Mouse (Mus musculus) MN1 (cell line): Measurements from ENCODE around the gene Gm3667.
"Not testable (repeated sequence)": the region's sequence is repeated elsewhere in the genome, so short reads cannot be mapped to it uniquely, and the experiment has no call there.

Experiments used
- DNase-seq: peaks from one replicate; pipeline ENCODE4 v3.0.0-alpha.2; 2016; ENCODE audit warnings: low spot score

Gm3667 gene

DNA sequence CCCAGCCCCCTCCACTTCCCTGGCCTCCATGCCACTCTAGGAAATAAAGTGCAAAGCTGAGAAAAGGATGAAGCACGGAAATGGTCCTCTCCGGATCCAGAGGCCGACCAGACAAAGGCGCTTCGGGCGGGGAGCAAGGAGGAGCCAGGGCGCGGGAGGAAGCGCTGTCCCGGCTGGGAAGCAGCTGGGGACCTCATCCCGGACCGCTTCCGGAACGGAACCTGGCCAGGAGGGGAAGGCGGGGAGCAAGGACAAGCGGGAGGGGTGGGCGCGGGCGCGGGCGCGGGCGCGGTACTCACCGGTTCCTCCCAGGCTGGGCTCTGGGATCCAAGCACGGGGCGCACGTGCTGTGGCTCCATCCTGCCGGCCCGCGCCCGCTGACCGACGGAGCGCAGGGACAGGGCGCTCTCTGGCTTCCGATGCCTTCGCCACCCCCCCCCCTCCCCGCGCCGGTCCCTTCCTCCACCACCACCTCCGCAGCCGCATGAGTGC lies at the start of gene Gm3667:
TSS of gene Gm3667 (minus strand) at position 442 of the 492 bp plus-strand sequence.
- DNase-seq, result not testable (repeated sequence)

DNA sequence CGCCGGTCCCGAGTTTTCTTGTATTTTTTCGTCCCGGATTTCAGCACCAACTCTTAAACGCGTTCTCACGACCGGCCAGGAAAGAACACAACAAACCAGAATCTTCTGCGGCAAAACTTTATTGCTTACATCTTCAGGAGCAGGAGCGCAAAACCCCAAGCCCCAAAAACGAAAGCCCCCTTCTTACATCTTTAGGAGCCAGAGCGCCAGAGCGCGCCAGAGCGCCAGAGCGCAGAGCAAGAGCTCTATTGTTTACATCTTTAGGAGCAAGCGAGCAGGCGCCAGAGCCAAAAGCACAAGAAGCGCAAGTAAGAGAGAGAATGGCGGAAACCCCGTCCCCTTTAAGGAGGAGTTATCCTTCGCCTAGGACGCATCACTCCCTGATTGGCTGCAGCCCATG lies 10.1 kb upstream of the Gm3667 start:
- not testable (repeated sequence) for DNase-seq

DNA sequence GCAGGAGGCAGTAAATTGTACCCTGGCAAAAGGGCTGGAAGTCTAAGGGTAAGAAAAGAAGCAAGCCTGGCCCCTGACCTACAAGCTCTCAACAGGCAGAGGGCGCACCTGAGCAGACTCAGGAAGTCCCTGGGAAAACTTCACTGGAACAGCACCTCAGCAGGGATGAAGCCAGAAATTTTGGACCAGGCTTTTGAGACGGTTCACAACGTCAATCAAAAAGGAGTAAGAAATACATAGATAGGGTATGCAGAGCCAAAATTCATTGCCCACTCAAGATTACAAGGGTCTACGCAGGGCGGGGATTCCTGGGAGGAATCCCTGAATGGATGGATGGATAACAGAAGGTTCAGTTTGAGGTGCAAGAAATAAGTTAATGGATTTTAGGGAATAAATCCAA lies 951 bp downstream of the Gm3667 start:
- not testable (repeated sequence) for DNase-seq

DNA sequence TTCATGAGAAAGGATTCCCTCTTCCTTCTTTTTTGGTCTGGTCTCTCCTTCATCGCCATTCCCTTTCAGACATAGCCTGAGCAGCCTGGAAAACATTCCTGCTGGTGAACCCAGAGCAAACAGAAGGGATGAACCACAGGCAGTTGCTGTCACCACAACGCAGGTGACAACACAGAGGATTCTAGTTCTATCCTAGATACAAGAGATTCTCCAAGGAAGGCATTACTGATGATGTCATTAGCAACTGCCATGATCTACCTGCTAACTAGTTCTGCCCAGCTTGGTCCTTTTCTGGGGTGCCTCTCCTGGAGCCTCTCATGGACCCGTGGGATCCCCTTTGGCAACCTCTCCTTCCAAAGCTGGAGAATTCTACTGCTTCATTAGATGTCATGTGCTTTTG lies 49.6 kb downstream of the Gm3667 start, which contains the start of gene Gm3642:
TSS of gene Gm3642 (minus strand) at position 101 of the 400 bp plus-strand sequence.
- not testable (repeated sequence) for DNase-seq

DNA sequence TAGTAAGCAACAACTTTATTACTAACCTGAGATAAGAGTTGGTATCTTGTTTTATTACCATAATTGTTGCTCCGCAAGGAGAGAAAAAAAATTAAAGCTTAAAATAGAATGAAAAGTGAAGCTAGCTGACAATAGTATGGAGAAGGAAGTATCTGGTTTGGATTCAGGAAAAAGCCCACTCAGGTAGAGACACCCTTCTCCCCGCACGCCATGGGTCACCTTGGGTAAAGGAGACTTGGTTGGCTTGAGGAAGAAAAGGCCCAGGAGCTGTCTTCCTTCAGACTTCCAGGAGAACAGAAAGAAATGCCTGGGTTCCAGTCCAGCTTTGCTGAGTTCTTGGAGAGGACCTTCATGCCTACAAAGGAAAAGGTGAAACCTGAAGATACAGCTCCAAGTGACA lies 66.5 kb downstream of the Gm3667 start:
- not testable (repeated sequence) for DNase-seq
